Comparison of ENCODE assay signal across 20 mouse cellular contexts in the genomic region with DNA sequence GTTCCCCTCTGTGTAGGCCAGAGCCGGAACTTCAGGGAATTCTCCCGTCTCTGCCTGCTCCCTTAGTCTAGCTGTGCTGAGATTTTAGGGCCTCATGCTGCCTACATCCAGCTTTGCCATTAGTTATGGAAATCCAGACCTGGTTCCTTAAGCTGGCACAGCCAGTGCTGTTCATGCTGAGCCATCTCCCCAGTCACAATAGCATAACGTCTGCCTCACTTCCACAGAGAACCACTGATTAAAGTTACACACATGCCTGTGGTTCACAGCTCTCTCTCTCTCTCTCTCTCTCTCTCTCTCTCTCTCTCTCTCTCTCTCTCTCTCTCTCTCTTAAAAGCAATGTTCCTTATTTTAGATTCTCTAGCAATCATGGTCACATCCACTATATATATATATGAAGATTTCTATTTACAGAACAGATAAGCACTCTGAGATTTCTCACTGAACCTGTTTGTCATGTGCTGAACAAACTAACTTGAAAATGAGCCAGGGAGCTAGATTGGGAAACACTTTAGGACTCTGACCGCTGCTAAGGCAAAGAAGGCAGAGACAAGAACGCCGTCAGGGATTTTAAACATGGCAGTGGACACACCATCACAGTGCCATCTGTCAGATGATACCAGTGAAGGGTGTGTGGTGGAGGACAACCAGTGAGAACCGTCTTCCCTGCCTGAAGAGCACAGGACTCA.
DNase-seq lines count a peak whose midpoint lies in the region; ATAC-seq and TF ChIP-seq lines count a peak whose summit lies in the region.
"Had no signal": no experiment of that assay in that cellular context is flagged by ENCODE, and none has a peak within 500 bp of the region (broad histone marks: within the 10 kb centered on the region; RNA-seq: fewer than 3 reads in every experiment).

No protein-coding gene starts in this region.

- TF ChIP-seq EP300 in liver, postnatal 0 days (IDR thresholded peaks at IDR 0.05; ENCODE audit: low read depth), result no peak

- no peak overlapping the region for H3K4me2 ChIP-seq in forebrain, postnatal 0 days (ENCODE audit: low read depth)
- H3K4me2 ChIP-seq in forebrain, embryonic 14.5 days (ENCODE audit: low read length), result no peak overlapping the region
- H3K4me2 ChIP-seq in liver, postnatal 0 days (ENCODE audit: low read depth, low read length), result peak overlapping the region; percentile 50
- no peak overlapping the region for H3K4me2 ChIP-seq in liver, embryonic 12.5 days
- H3K4me2 ChIP-seq: hindbrain, embryonic 13.5 days; limb, embryonic 13.5 days; midbrain, embryonic 13.5 days had no signal

- no peaks in the 10 kb centered on the region for H3K4me1 ChIP-seq in forebrain, postnatal 0 days (ENCODE audit: insufficient read depth)
- H3K4me1 ChIP-seq in forebrain, embryonic 14.5 days (ENCODE audit: control insufficient read depth, insufficient read depth, low read length), result no peaks in the 10 kb centered on the region
- H3K4me1 ChIP-seq in liver, postnatal 0 days (ENCODE audit: insufficient read depth), result no peaks in the 10 kb centered on the region; the same call in 1 of the 2 replicates
- H3K4me1 ChIP-seq in liver, embryonic 12.5 days, result no peaks in the 10 kb centered on the region
- H3K4me1 ChIP-seq: heart, embryonic 10.5 days; hindbrain, embryonic 13.5 days; limb, embryonic 13.5 days; midbrain, embryonic 13.5 days had no signal

- no peaks in the 10 kb centered on the region for H3K27me3 ChIP-seq in forebrain, postnatal 0 days (ENCODE audit: insufficient read depth, low read length)
- H3K27me3 ChIP-seq in forebrain, embryonic 14.5 days (replicated peaks; ENCODE audit: control insufficient read depth, insufficient read depth, low read length), result no peaks in the 10 kb centered on the region
- no peaks in the 10 kb centered on the region for H3K27me3 ChIP-seq in liver, postnatal 0 days (ENCODE audit: insufficient read depth, low read length)
- no peaks in the 10 kb centered on the region for H3K27me3 ChIP-seq in liver, embryonic 12.5 days (replicated peaks)
- H3K27me3 ChIP-seq: hindbrain, embryonic 13.5 days; limb, embryonic 13.5 days; midbrain, embryonic 13.5 days had no signal

- H3K36me3 ChIP-seq in forebrain, postnatal 0 days (ENCODE audit: insufficient read depth), result no peaks in the 10 kb centered on the region
- no peaks in the 10 kb centered on the region for H3K36me3 ChIP-seq in forebrain, embryonic 14.5 days (ENCODE audit: control insufficient read depth, insufficient read depth, low read length)
- H3K36me3 ChIP-seq in liver, postnatal 0 days (replicated peaks; ENCODE audit: insufficient read depth, low read length), result no peaks in the 10 kb centered on the region
- H3K36me3 ChIP-seq in liver, embryonic 12.5 days, result no peaks in the 10 kb centered on the region
- H3K36me3 ChIP-seq: heart, embryonic 10.5 days; hindbrain, embryonic 13.5 days; limb, embryonic 13.5 days; midbrain, embryonic 13.5 days had no signal

- H3K27ac ChIP-seq in forebrain, postnatal 0 days (ENCODE audit: low read depth, low read length), result no peak overlapping the region
- no peak overlapping the region for H3K27ac ChIP-seq in forebrain, embryonic 14.5 days (ENCODE audit: low read depth, low read length)
- peak overlapping the region; percentile 60 for H3K27ac ChIP-seq in liver, postnatal 0 days (ENCODE audit: low read depth)
- no peak overlapping the region for H3K27ac ChIP-seq in liver, embryonic 12.5 days
- H3K27ac ChIP-seq: heart, embryonic 10.5 days; hindbrain, embryonic 13.5 days; limb, embryonic 13.5 days; midbrain, embryonic 13.5 days had no signal

- no peak overlapping the region for H3K4me3 ChIP-seq in forebrain, postnatal 0 days (ENCODE audit: low read depth, low read length)
- H3K4me3 ChIP-seq in forebrain, embryonic 14.5 days (ENCODE audit: low read depth, low read length), result no peak overlapping the region
- H3K4me3 ChIP-seq in liver, postnatal 0 days (ENCODE audit: low read depth, low read length), result peak overlapping the region; percentile 13; the same call in 1 of the 2 replicates
- H3K4me3 ChIP-seq in liver, embryonic 12.5 days, result no peak overlapping the region
- H3K4me3 ChIP-seq: heart, embryonic 10.5 days; hindbrain, embryonic 13.5 days; limb, embryonic 13.5 days; midbrain, embryonic 13.5 days had no signal

- peak; percentile 32; the same call in 1 of the 2 replicates for ATAC-seq in forebrain, postnatal 0 days
- no peak for ATAC-seq in forebrain, embryonic 14.5 days
- peak; percentile 55 for ATAC-seq in liver, postnatal 0 days
- ATAC-seq in liver, embryonic 12.5 days, result no peak
- ATAC-seq: CD4-positive, CD25-positive, alpha-beta regulatory T cell, adult 4 months; midbrain, embryonic 13.5 days had no signal

- TF ChIP-seq CTCF in forebrain, postnatal 0 days (IDR thresholded peaks at IDR 0.05; ENCODE audit: low read depth), result no peak
- no peak for TF ChIP-seq CTCF in liver, postnatal 0 days (IDR thresholded peaks at IDR 0.05; ENCODE audit: low read depth)

- no peaks in the 10 kb centered on the region for H3K9me3 ChIP-seq in forebrain, postnatal 0 days (ENCODE audit: low read length)
- no peaks in the 10 kb centered on the region for H3K9me3 ChIP-seq in forebrain, embryonic 14.5 days (replicated peaks; ENCODE audit: control insufficient read depth, low read length)
- H3K9me3 ChIP-seq in liver, postnatal 0 days (ENCODE audit: low read length), result no peaks in the 10 kb centered on the region
- H3K9me3 ChIP-seq in liver, embryonic 12.5 days (replicated peaks), result no peaks in the 10 kb centered on the region
- H3K9me3 ChIP-seq: heart, embryonic 10.5 days; hindbrain, embryonic 13.5 days; limb, embryonic 13.5 days; midbrain, embryonic 13.5 days had no signal

- WGBS in forebrain, postnatal 0 days, result 68% methylated on average over 7 of the region's 7 CpGs
- 74% methylated on average over 7 of the region's 7 CpGs for WGBS in forebrain, embryonic 14.5 days
- 72% methylated on average over 7 of the region's 7 CpGs for WGBS in liver, postnatal 0 days (ENCODE audit: insufficient replicate concordance)
- WGBS in liver, embryonic 12.5 days (ENCODE audit: insufficient replicate concordance), result 65% methylated on average over 7 of the region's 7 CpGs

- H3K9ac ChIP-seq in forebrain, postnatal 0 days, result no peak overlapping the region
- no peak overlapping the region for H3K9ac ChIP-seq in forebrain, embryonic 14.5 days (ENCODE audit: low read length)
- no peak overlapping the region for H3K9ac ChIP-seq in liver, postnatal 0 days (replicated peaks)
- no peak overlapping the region for H3K9ac ChIP-seq in liver, embryonic 12.5 days
- H3K9ac ChIP-seq: hindbrain, embryonic 13.5 days; limb, embryonic 13.5 days; midbrain, embryonic 13.5 days had no signal

- no peak for DNase-seq in forebrain, postnatal 0 days
- no peak for DNase-seq in forebrain, embryonic 14.5 days (ENCODE audit: low spot score)
- DNase-seq in kidney, adult 11 months, result peak; percentile 8
- no peak for DNase-seq in kidney, adult 18-20 months
- peak; percentile 22 for DNase-seq in liver, postnatal 0 days
- DNase-seq in urinary bladder, postnatal 14 days (ENCODE audit: low spot score), result no peak
- DNase-seq: adrenal gland, postnatal 25 days; cerebellum, adult 9-11 months; gastrocnemius, postnatal 36 days; heart, postnatal 36 days; lung, adult 18-20 months; lung, postnatal 10 days; thymus, adult 18-20 months; thymus, postnatal 36 days had no signal

Comparison
In these comparisons a context has a peak if more than half of its experiments do, and no peak if none do; other contexts are left out.
1. ATAC-seq: peak in forebrain, postnatal 0 days (single experiment) and liver, postnatal 0 days (single experiment); none in forebrain, embryonic 14.5 days (single experiment) and liver, embryonic 12.5 days (single experiment).
2. DNase-seq: peak in kidney, adult 11 months (single experiment) and liver, postnatal 0 days (single experiment); none in forebrain, postnatal 0 days (single experiment), forebrain, embryonic 14.5 days (single experiment), kidney, adult 18-20 months (single experiment) and urinary bladder, postnatal 14 days (single experiment).